Mouse (Mus musculus): ENCODE results near the gene Lca5l. TPM values are rescaled to one million over a fixed set of nuclear protein-coding genes. Genes with fewer than 3 reads are reported as not detected.

Lca5l gene
- polyA plus RNA-seq, 1 experiment from 2014 or later, result 1.2 TPM

GRCm38 (mm10) chr16:96213027-96213426, 21.0 kb upstream of the Lca5l start:
- ATAC-seq (ENCODE audit: extremely low read depth, insufficient number of reproducible peaks, low FRiP score, low TSS enrichment), result peak; percentile 57; the same call in 1 of the 2 replicates
- Histone ChIP-seq H3K9me3 (0 out of 2 replicates have a peak, but pooled peaks cover 3% of the 10 kb centered on the region), H3K4me1 (peaks cover 55% of the 10 kb centered on the region), H3K36me3 (peaks cover 57% of the 10 kb centered on the region), H3K4me3 (no peak overlapping the region), H3K4me2 (peak overlapping the region; percentile 30), H3K27me3 (replicated peaks) (no peaks in the 10 kb centered on the region), H3K27ac (replicated peaks) (peak overlapping the region; percentile 95), H3K9ac (peak overlapping the region; percentile 29; the same call in 1 of the 2 replicates)
- 41% methylated on average over 4 of the region's 4 CpGs for WGBS

DNA sequence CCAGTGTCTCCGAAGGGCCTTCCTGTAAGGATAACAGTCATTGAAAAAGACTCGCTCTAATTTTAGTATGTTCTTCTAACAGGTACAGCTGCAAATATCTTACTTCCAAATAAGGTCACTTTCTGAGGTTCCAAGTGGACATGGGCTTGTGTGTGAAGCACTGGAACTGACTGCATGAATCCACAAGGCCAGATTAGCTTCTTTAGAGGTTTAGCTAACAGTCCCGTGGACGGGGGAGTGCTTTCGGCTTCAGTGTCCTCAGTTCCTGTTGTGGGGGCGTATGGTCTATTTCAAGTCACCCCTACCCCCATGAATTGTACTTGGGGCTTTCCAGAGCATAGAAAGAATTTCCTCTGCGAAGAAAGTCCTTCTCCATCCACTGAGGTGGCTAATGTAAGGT, 18.8 kb upstream of the Lca5l start:
- Histone ChIP-seq H3K9ac (peak overlapping the region; percentile 62), H3K27me3 (replicated peaks) (no peaks in the 10 kb centered on the region), H3K27ac (replicated peaks) (peak overlapping the region; percentile 95), H3K4me1 (peaks cover 76% of the 10 kb centered on the region), H3K4me2 (peak overlapping the region; percentile 18), H3K9me3 (0 out of 2 replicates have a peak, but pooled peaks cover 3% of the 10 kb centered on the region), H3K4me3 (no peak overlapping the region), H3K36me3 (peaks cover 51% of the 10 kb centered on the region)
- 43% methylated on average over 7 of the region's 7 CpGs for WGBS
- ATAC-seq (ENCODE audit: extremely low read depth, insufficient number of reproducible peaks, low FRiP score, low TSS enrichment), result no peak

GRCm38 (mm10) chr16:96209789-96210188, 17.7 kb upstream of the Lca5l start:
- H3K4me2 ChIP-seq, result no peak overlapping the region
- H3K27me3 ChIP-seq (replicated peaks), result no peaks in the 10 kb centered on the region
- 48% methylated on average over 10 of the region's 10 CpGs for WGBS
- H3K4me1 ChIP-seq, result peaks cover 87% of the 10 kb centered on the region
- H3K27ac ChIP-seq (replicated peaks), result peak overlapping the region; percentile 95
- no peak for ATAC-seq (ENCODE audit: extremely low read depth, insufficient number of reproducible peaks, low FRiP score, low TSS enrichment)
- H3K36me3 ChIP-seq, result peaks cover 46% of the 10 kb centered on the region
- 0 out of 2 replicates have a peak, but pooled peaks cover 3% of the 10 kb centered on the region for H3K9me3 ChIP-seq
- peak overlapping the region; percentile 33; the same call in 1 of the 2 replicates for H3K9ac ChIP-seq
- no peak overlapping the region for H3K4me3 ChIP-seq

DNA sequence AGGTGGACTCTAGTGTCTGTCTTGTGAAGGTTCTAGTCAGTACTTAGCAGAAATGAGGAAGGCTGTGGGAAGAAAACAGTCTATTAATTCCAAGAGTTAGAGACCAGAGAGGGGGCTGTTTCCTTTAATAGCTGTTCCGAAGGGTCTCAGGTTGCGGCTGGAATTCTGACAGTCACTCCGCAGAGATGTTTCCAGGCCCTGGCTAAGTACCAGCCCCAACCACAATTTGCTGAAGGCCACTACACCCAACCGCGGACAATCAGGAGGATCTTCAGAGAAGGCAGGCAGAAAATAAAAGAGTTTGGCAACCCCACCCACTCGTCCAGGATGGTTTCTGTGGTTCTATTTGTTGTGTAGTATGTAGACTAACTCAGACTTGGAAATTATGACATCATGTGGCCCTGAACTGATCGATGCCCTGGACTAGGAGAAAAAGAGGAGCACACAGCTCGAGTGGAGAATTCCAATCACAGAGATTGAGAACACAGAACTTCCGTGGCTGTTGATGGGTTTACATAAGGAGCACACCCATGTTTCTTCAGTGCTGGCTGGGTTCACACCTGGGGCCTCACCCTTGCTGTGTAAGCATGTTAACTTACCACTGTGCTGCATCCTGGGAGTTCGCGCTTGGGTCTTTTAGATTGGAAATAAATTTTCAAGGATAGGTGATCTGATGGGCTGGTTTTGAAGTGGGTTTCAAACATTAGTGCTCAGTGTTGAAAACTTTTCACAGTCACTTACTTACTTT, 9.6 kb upstream of the Lca5l start:
- no peaks in the 10 kb centered on the region for H3K27me3 ChIP-seq (replicated peaks)
- H3K27ac ChIP-seq (replicated peaks), result peak overlapping the region; percentile 97
- H3K9me3 ChIP-seq, result no peaks in the 10 kb centered on the region
- H3K36me3 ChIP-seq, result no peaks in the 10 kb centered on the region
- WGBS, result 44% methylated on average over 11 of the region's 11 CpGs
- H3K4me1 ChIP-seq, result peaks cover 48% of the 10 kb centered on the region
- peak overlapping the region; percentile 71 for H3K4me2 ChIP-seq
- no peak for ATAC-seq (ENCODE audit: extremely low read depth, insufficient number of reproducible peaks, low FRiP score, low TSS enrichment)
- peak overlapping the region; percentile 60 for H3K4me3 ChIP-seq
- H3K9ac ChIP-seq, result peak overlapping the region; percentile 89

- WGBS, result 14% methylated on average over 9 of the region's 9 CpGs
- H3K36me3 ChIP-seq, result no peaks in the 10 kb centered on the region
- H3K4me1 ChIP-seq, result peaks cover 38% of the 10 kb centered on the region
- no peaks in the 10 kb centered on the region for H3K9me3 ChIP-seq
- H3K27me3 ChIP-seq (replicated peaks), result no peaks in the 10 kb centered on the region
- H3K4me2 ChIP-seq, result peak overlapping the region; percentile 71
- no peak for ATAC-seq (ENCODE audit: extremely low read depth, insufficient number of reproducible peaks, low FRiP score, low TSS enrichment)
- peak overlapping the region; percentile 60 for H3K4me3 ChIP-seq
- H3K27ac ChIP-seq (replicated peaks), result peak overlapping the region; percentile 97
- peak overlapping the region; percentile 89 for H3K9ac ChIP-seq
These were observed 8.6 kb upstream of the Lca5l start for GRCm38 (mm10) chr16:96200702-96201028.

DNA sequence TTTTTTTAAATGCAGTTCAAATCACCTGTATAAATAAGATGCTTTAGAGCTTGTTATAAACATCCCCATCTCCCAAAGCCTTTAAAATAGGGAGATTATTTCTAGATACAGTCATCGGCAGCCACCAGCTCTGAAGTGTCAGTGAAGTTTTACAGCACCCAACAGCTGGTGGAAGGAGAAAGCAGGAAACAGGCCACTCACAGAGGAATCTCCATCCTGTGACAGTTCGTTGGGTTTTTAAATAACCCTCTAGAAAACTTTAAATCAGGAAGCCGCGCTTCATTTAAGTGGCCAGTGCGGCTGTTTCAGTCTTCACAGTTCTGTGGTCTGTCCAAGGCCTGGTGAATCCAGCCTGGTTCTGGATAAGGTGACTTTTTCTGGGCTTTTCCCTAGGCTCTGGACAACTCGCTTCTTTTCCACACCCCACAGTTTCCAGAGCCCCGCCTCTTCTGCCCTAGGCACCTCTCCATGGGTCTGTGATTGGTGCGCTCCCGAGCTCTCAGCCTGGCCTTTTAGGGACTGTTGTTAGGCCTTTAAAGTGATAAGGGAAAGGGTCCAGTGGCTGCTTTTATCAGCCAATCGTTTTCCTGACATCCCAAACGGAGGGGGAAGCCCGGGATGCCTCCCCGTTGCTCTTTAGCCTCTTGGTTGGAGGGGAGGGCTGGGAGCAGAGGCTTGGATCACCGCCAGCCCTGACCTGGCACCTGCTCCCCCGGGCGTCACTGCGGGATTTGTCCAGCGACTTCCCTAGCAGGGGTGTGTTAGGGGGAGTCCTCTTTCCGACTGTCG, 8.0 kb upstream of the Lca5l start, which contains the start of gene Sh3bgr:
Gene Sh3bgr, plus strand, starts transcription at position 538 of the 789 bp plus-strand sequence.
- Histone ChIP-seq H3K9ac (peak within 1 kb of the TSS; percentile 89), H3K4me2 (peak within 1 kb of the TSS; percentile 71), H3K27me3 (replicated peaks) (no peaks in the 10 kb centered on the region), H3K36me3 (no peaks in the 10 kb centered on the region), H3K9me3 (no peaks in the 10 kb centered on the region), H3K4me1 (peaks cover 32% of the 10 kb centered on the region), H3K27ac (replicated peaks) (peak within 1 kb of the TSS; percentile 97), H3K4me3 (peak within 1 kb of the TSS; percentile 60)
- WGBS, result 1% methylated on average over 20 of the region's 20 CpGs
- ATAC-seq (ENCODE audit: extremely low read depth, insufficient number of reproducible peaks, low FRiP score, low TSS enrichment), result peak; percentile 91

- Histone ChIP-seq H3K27me3 (replicated peaks) (peaks cover 7% of the 10 kb centered on the region; the same call in 1 of the 2 replicates), H3K4me3 (no peak overlapping the region), H3K27ac (replicated peaks) (no peak overlapping the region), H3K4me1 (peaks cover 6% of the 10 kb centered on the region), H3K4me2 (no peak overlapping the region), H3K9ac (no peak overlapping the region), H3K9me3 (no peaks in the 10 kb centered on the region), H3K36me3 (no peaks in the 10 kb centered on the region)
- WGBS, result 81% methylated on average over 5 of the region's 5 CpGs
- no peak for ATAC-seq (ENCODE audit: extremely low read depth, insufficient number of reproducible peaks, low FRiP score, low TSS enrichment)
These were observed 4.5 kb downstream of the Lca5l start for GRCm38 (mm10) chr16:96187619-96188018.

DNA sequence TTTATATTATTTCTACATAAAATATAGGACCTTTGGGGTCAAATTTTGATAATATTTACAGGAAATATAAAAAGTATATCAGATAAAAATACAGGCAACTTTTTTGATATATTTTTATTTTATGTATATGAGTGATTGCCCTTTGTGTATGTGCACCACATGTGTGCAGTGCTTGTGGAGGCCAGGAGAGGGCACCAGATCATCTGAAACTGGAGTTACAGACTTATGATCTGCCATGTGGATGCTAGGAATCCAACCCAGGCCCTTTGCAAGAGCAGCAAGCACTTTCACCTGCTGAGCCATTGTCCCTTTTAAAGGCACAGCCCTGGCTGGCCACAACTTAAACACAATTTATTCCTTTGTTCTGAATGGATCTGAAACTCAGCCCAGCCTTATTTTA, 12.9 kb downstream of the Lca5l start:
- no peak overlapping the region for H3K4me3 ChIP-seq
- no peak overlapping the region for H3K4me2 ChIP-seq
- no peak overlapping the region for H3K9ac ChIP-seq
- no peaks in the 10 kb centered on the region for H3K36me3 ChIP-seq
- H3K4me1 ChIP-seq, result peaks cover 10% of the 10 kb centered on the region
- no peaks in the 10 kb centered on the region for H3K27me3 ChIP-seq (replicated peaks)
- H3K27ac ChIP-seq (replicated peaks), result no peak overlapping the region
- no peak for ATAC-seq (ENCODE audit: extremely low read depth, insufficient number of reproducible peaks, low FRiP score, low TSS enrichment)
- H3K9me3 ChIP-seq, result peaks cover 4% of the 10 kb centered on the region; the same call in 1 of the 2 replicates

GRCm38 (mm10) chr16:96175399-96175798, 16.7 kb downstream of the Lca5l start:
- ATAC-seq (ENCODE audit: extremely low read depth, insufficient number of reproducible peaks, low FRiP score, low TSS enrichment), result no peak
- H3K4me2 ChIP-seq, result no peak overlapping the region
- WGBS, result 34% methylated on average over 2 of the region's 2 CpGs
- no peak overlapping the region for H3K9ac ChIP-seq
- peaks cover 4% of the 10 kb centered on the region; the same call in 1 of the 2 replicates for H3K9me3 ChIP-seq
- H3K27me3 ChIP-seq (replicated peaks), result no peaks in the 10 kb centered on the region
- no peak overlapping the region for H3K27ac ChIP-seq (replicated peaks)
- H3K4me1 ChIP-seq, result peaks cover 10% of the 10 kb centered on the region
- H3K36me3 ChIP-seq, result no peaks in the 10 kb centered on the region
- no peak overlapping the region for H3K4me3 ChIP-seq

- H3K36me3 ChIP-seq, result no peaks in the 10 kb centered on the region
- no peaks in the 10 kb centered on the region for H3K9me3 ChIP-seq
- H3K4me2 ChIP-seq, result no peak overlapping the region
- H3K4me1 ChIP-seq, result peaks cover 10% of the 10 kb centered on the region
- H3K4me3 ChIP-seq, result no peak overlapping the region
- no peak overlapping the region for H3K9ac ChIP-seq
- ATAC-seq (ENCODE audit: extremely low read depth, insufficient number of reproducible peaks, low FRiP score, low TSS enrichment), result no peak
- 70% methylated on average over 8 of the region's 8 CpGs for WGBS
- H3K27me3 ChIP-seq (replicated peaks), result no peaks in the 10 kb centered on the region
- no peak overlapping the region for H3K27ac ChIP-seq (replicated peaks)
These were observed 18.4 kb downstream of the Lca5l start for GRCm38 (mm10) chr16:96173648-96174047.

DNA sequence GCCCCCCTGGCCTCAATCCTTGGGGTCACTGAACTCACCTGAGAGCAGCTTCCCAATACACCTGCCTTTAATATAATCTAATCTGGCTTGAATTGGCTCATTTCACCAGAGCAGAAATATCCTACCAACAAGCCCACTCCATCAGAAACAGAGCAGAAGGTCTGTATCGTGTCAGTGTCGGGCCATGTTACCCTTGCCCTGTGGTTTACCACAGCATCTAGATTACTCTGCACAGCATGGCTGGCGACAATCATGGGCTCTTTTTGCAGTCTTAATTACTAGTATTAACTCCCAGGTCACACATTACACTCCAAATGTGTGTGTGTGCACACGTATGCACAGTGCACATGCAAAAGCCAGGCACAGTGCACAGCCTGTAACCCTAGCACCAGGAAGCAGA, 23.2 kb downstream of the Lca5l start:
- Histone ChIP-seq H3K36me3 (peaks cover 3% of the 10 kb centered on the region; the same call in 1 of the 2 replicates), H3K4me2 (no peak overlapping the region), H3K27ac (replicated peaks) (no peak overlapping the region), H3K9ac (no peak overlapping the region), H3K4me1 (0 out of 2 replicates have a peak, but pooled peaks cover 5% of the 10 kb centered on the region), H3K9me3 (no peaks in the 10 kb centered on the region), H3K27me3 (replicated peaks) (no peaks in the 10 kb centered on the region), H3K4me3 (no peak overlapping the region)
- ATAC-seq (ENCODE audit: extremely low read depth, insufficient number of reproducible peaks, low FRiP score, low TSS enrichment), result no peak
- 80% methylated on average over 4 of the region's 4 CpGs for WGBS
